Mouse (Mus musculus) hindbrain, postnatal 0 days (tissue): Measurements from ENCODE around the gene Ptpn20. TPM values are rescaled to one million over a fixed set of nuclear protein-coding genes. Genes with fewer than 3 reads are reported as not detected.
A peak's percentile ranks its signal among the peaks of the same experiment; 100 is the strongest.

ENCODE experiments used
- ATAC-seq: fragments of 200-750 bp; cut with Nextera tagmentation; 2 replicates; pipeline ENCODE4 v1.8.0; 2017; ENCODE audit warnings: mild to moderate bottlenecking, moderate TSS enrichment, moderate library complexity
- DNase-seq: peaks from one replicate; pipeline ENCODE4 v3.0.0-alpha.2; 2015; ENCODE audit warnings: low spot score
- H3K27ac ChIP-seq: fragments of 300-500 bp; sonication (generic); 2 replicates; pipeline ENCODE4 v1.5.1; 2014; ENCODE audit warnings: mild to moderate bottlenecking
- H3K27me3 ChIP-seq: fragments of 300-500 bp; sonication (generic); 2 replicates; pipeline ENCODE4 v1.6.1; 2014; ENCODE audit warnings: low read length, mixed read lengths; ENCODE audit not compliant: insufficient read depth
- H3K36me3 ChIP-seq: fragments of 300-500 bp; sonication (generic); 2 replicates; pipeline ENCODE4 v1.6.1; 2014; ENCODE audit warnings: low read length, mixed read lengths; ENCODE audit not compliant: insufficient read depth
- H3K4me1 ChIP-seq: fragments of 300-500 bp; sonication (generic); 2 replicates; pipeline ENCODE4 v1.6.1; 2014; ENCODE audit warnings: antibody characterized with exemption, low read length, mixed read lengths; ENCODE audit not compliant: insufficient read depth
- H3K4me2 ChIP-seq: fragments of 300-500 bp; sonication (generic); 2 replicates; pipeline ENCODE4 v1.6.1; 2014; ENCODE audit warnings: low read depth, mild to moderate bottlenecking, low read length, moderate library complexity, mixed read lengths
- H3K4me3 ChIP-seq: fragments of 300-500 bp; sonication (generic); 2 replicates; pipeline ENCODE4 v1.5.1; 2014; ENCODE audit warnings: low read length
- H3K9ac ChIP-seq: fragments of 300-500 bp; sonication (generic); replicated peaks from 2 replicates; pipeline ENCODE4 v1.6.1; 2014; ENCODE audit warnings: mild to moderate bottlenecking, low read length, moderate library complexity, mixed read lengths
- H3K9me3 ChIP-seq: fragments of 300-500 bp; sonication (generic); 2 replicates; pipeline ENCODE4 v1.6.1; 2016; ENCODE audit warnings: low read length, mixed read lengths
- CTCF ChIP-seq: IDR thresholded peaks from 2 replicates; pipeline ENCODE4 v1.5.1; 2016; ENCODE audit warnings: antibody characterized with exemption, control low read depth, low read depth
- WGBS: fragments of 180-500 bp; shearing (Covaris S2); extraction: QIAGEN DNeasy Blood & Tissue Kit; methylation state at CpG from one replicate; pipeline ENCODE4 v1.1.7; 2014; 5-methylcytosine and 5-hydroxymethylcytosine counted together
- polyA plus RNA-seq: library from polyadenylated mRNA; unstranded; fragments of >200 nt; fragmentation: Nextera tagmentation; extraction: Ambion mirVana; gene quantifications from 2 replicates; pipeline ENCODE4 v1.2.1, GENCODE M21; 2015
- total RNA-seq: library from RNA; depleted of rRNA; stranded (reverse); fragments of >200 nt; gene quantifications from 2 replicates; pipeline ENCODE4 v1.2.3, GENCODE M21; 2014

The Ptpn20 gene
- total and polyA plus RNA-seq, 2 experiments from 2014 or later: 0.42 to 0.44 TPM

- Histone ChIP-seq H3K4me2 (no peak overlapping the region), H3K4me1 (no peaks in the 10 kb centered on the region), H3K4me3 (no peak overlapping the region), H3K27me3 (no peaks in the 10 kb centered on the region), H3K27ac (no peak overlapping the region), H3K36me3 (no peaks in the 10 kb centered on the region), H3K9me3 (no peaks in the 10 kb centered on the region), H3K9ac (no peak overlapping the region)
- DNase-seq (no peak), ATAC-seq (no peak)
- 91% methylated on average over 1 of the region's 1 CpGs for WGBS
- TF ChIP-seq CTCF: no peak
Observed at GRCm38 (mm10) chr14:33634774-33635173, 45.8 kb downstream of the Ptpn20 start.

- no peaks in the 10 kb centered on the region for H3K4me1 ChIP-seq
- no peak overlapping the region for H3K27ac ChIP-seq
- TF ChIP-seq CTCF: peak; percentile 64
- DNase-seq (peak; percentile 32), ATAC-seq (no peak)
- 79% methylated on average over 5 of the region's 5 CpGs for WGBS
- H3K9me3 ChIP-seq: no peaks in the 10 kb centered on the region
- H3K4me3 ChIP-seq: no peak overlapping the region
- no peaks in the 10 kb centered on the region for H3K36me3 ChIP-seq
- H3K4me2 ChIP-seq: no peak overlapping the region
- H3K9ac ChIP-seq: no peak overlapping the region
- no peaks in the 10 kb centered on the region for H3K27me3 ChIP-seq
Observed at GRCm38 (mm10) chr14:33639357-33639756, 50.4 kb downstream of the Ptpn20 start.

GRCm38 (mm10) chr14:33650721-33651120, 61.7 kb downstream of the Ptpn20 start:
- H3K36me3 ChIP-seq: no peaks in the 10 kb centered on the region
- DNase-seq (no peak), ATAC-seq (no peak)
- H3K9ac ChIP-seq: no peak overlapping the region
- 96% methylated on average over 9 of the region's 9 CpGs for WGBS
- no peak overlapping the region for H3K27ac ChIP-seq
- H3K27me3 ChIP-seq: no peaks in the 10 kb centered on the region
- TF ChIP-seq CTCF: no peak
- H3K4me2 ChIP-seq: no peak overlapping the region
- no peaks in the 10 kb centered on the region for H3K4me1 ChIP-seq
- H3K4me3 ChIP-seq: no peak overlapping the region
- no peaks in the 10 kb centered on the region for H3K9me3 ChIP-seq

GRCm38 (mm10) chr14:33657471-33657901, 68.5 kb downstream of the Ptpn20 start:
- H3K9me3 ChIP-seq: no peaks in the 10 kb centered on the region
- DNase-seq (no peak), ATAC-seq (no peak)
- no peak overlapping the region for H3K9ac ChIP-seq
- no peaks in the 10 kb centered on the region for H3K27me3 ChIP-seq
- H3K4me3 ChIP-seq: no peak overlapping the region
- WGBS: 94% methylated on average over 7 of the region's 7 CpGs
- no peaks in the 10 kb centered on the region for H3K4me1 ChIP-seq
- no peak overlapping the region for H3K4me2 ChIP-seq
- no peak for TF ChIP-seq CTCF
- no peak overlapping the region for H3K27ac ChIP-seq
- H3K36me3 ChIP-seq: no peaks in the 10 kb centered on the region

- DNase-seq (no peak), ATAC-seq (no peak)
- Histone ChIP-seq H3K4me2 (no peak overlapping the region), H3K4me3 (no peak overlapping the region), H3K27me3 (no peaks in the 10 kb centered on the region), H3K4me1 (no peaks in the 10 kb centered on the region), H3K36me3 (no peaks in the 10 kb centered on the region), H3K9ac (no peak overlapping the region), H3K27ac (no peak overlapping the region), H3K9me3 (no peaks in the 10 kb centered on the region)
- 50% methylated on average over 2 of the region's 2 CpGs for WGBS
- TF ChIP-seq CTCF: no peak
Observed at GRCm38 (mm10) chr14:33658331-33658730, 69.3 kb downstream of the Ptpn20 start.

GRCm38 (mm10) chr14:33662080-33662479, 73.1 kb downstream of the Ptpn20 start:
- Histone ChIP-seq H3K9me3 (no peaks in the 10 kb centered on the region), H3K4me2 (no peak overlapping the region), H3K36me3 (no peaks in the 10 kb centered on the region), H3K4me1 (no peaks in the 10 kb centered on the region), H3K27ac (no peak overlapping the region), H3K27me3 (no peaks in the 10 kb centered on the region), H3K9ac (no peak overlapping the region), H3K4me3 (no peak overlapping the region)
- no peak for TF ChIP-seq CTCF
- ATAC-seq: no peak
- DNase-seq: no peak
- WGBS: 76% methylated on average over 9 of the region's 9 CpGs

- H3K36me3 ChIP-seq: no peaks in the 10 kb centered on the region
- H3K9me3 ChIP-seq: no peaks in the 10 kb centered on the region
- no peak overlapping the region for H3K9ac ChIP-seq
- no peaks in the 10 kb centered on the region for H3K27me3 ChIP-seq
- no peak overlapping the region for H3K4me2 ChIP-seq
- no peak overlapping the region for H3K27ac ChIP-seq
- 92% methylated on average over 6 of the region's 6 CpGs for WGBS
- ATAC-seq (no peak), DNase-seq (no peak)
- TF ChIP-seq CTCF: no peak
- no peak overlapping the region for H3K4me3 ChIP-seq
- H3K4me1 ChIP-seq: no peaks in the 10 kb centered on the region
Observed at GRCm38 (mm10) chr14:33666301-33666700, 77.3 kb downstream of the Ptpn20 start.
